Mouse (Mus musculus) stomach, postnatal 0 days (tissue): ENCODE data around the gene Pitpna.

ENCODE experiments used
- CTCF ChIP-seq: IDR thresholded peaks from 2 replicates; pipeline ENCODE4 v1.5.1; 2016; ENCODE audit warnings: antibody characterized with exemption, low read depth, mild to moderate bottlenecking, moderate library complexity
- EP300 ChIP-seq: optimal IDR thresholded peaks from 2 replicates; pipeline ENCODE3; 2016; ENCODE audit warnings: antibody characterized with exemption

DNA sequence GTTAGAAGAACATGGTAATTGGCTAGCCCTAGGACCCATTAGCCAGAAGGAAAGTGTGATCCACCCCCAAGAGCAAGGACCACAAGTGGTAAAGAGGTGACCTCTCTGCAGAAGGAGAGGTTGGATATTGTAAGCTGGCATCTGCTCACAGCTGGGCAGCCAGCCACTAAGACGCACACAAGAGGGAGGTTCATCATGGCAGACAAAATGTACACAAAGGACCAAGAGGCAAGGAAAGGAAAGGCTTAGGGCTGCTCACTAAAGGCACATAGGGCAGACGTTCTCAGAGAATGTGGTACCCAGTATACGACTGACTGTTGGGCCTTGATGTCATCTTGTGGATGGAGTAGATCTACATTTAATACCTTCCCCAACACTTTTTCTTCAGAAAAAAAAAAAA lies 87.0 kb downstream of the Pitpna start:
- no peak for TF ChIP-seq CTCF
- no peak for TF ChIP-seq EP300
